Mouse (Mus musculus) G1E (cell line): ENCODE results near the gene Emc8.
A peak's percentile ranks its signal among the peaks of the same experiment; 100 is the strongest.

Source experiments
- CTCF ChIP-seq: IDR thresholded peaks from 2 replicates; pipeline ENCODE4 v1.5.1; 2012; ENCODE audit warnings: low read depth, low read length, inconsistent platforms, mixed read lengths
- POLR2AphosphoS5 ChIP-seq: IDR thresholded peaks from 2 replicates; pipeline ENCODE4 v1.6.1; 2012; ENCODE audit warnings: low read depth, low read length, inconsistent platforms; ENCODE audit not compliant: insufficient replicate concordance
- TAL1 ChIP-seq: conservative IDR thresholded peaks from 2 replicates; pipeline ENCODE4 v1.6.1; 2012; ENCODE audit warnings: low read depth, low read length, inconsistent platforms, mixed read lengths

GRCm38 (mm10) chr8:120618110-120618509, 50.3 kb downstream of the Emc8 start:
- TF ChIP-seq POLR2AphosphoS5 (no peak), CTCF (peak; percentile 78), TAL1 (no peak)
